Mouse (Mus musculus): ENCODE results near the gene Gm20883. TPM values are rescaled to one million over a fixed set of nuclear protein-coding genes. Genes with fewer than 3 reads are reported as not detected.
"Not testable (repeated sequence)": the region's sequence is repeated elsewhere in the genome, so short reads cannot be mapped to it uniquely, and the experiment has no call there.

The Gm20883 gene
- polyA plus RNA-seq (2012; rRNA removed), result not detected in 2 replicates

- not testable (repeated sequence) for H3K27me3 ChIP-seq (ENCODE audit: control insufficient read depth, insufficient read depth, low read length); H3K27ac ChIP-seq (ENCODE audit: insufficient read depth, low read length); H3K4me3 ChIP-seq (replicated peaks; ENCODE audit: insufficient read depth, low read depth, low read length); H3K4me1 ChIP-seq (ENCODE audit: control insufficient read depth, insufficient read depth, low read length); DNase-seq
- WGBS, result no CpG with 5 or more reads among the region's 6 CpGs
Observed at GRCm38 (mm10) chrY:50607951-50608350, at the start of gene Gm20883. Gene Gm20883 (plus strand): TSS chrY:50608251.
